Mouse (Mus musculus) brain, embryonic 14.5 days (tissue): ENCODE data around the gene Etl4.

Experiments used
- CTCF ChIP-seq: fragments of 200-500 bp; IDR thresholded peaks from 2 replicates; pipeline ENCODE4 v1.5.1; 2012; ENCODE audit warnings: inconsistent platforms, mild to moderate bottlenecking, moderate library complexity, borderline replicate concordance; ENCODE audit not compliant: insufficient read depth, insufficient read length; ENCODE audit errors: extremely low read depth
- POLR2A ChIP-seq: fragments of 200-500 bp; IDR thresholded peaks from 2 replicates; pipeline ENCODE4 v1.6.1; 2012; ENCODE audit warnings: mild to moderate bottlenecking, inconsistent platforms, borderline replicate concordance; ENCODE audit not compliant: poor library complexity, insufficient read depth, insufficient read length, severe bottlenecking; ENCODE audit errors: extremely low read depth

- no peak for TF ChIP-seq CTCF
- TF ChIP-seq POLR2A: no peak
Measured at GRCm38 (mm10) chr2:20416934-20417614, 507.5 kb downstream of the Etl4 start.
